Mouse (Mus musculus) embryonic facial prominence, embryonic 12.5 days (tissue): Measurements from ENCODE around the gene Ccdc8. TPM values are rescaled to one million over a fixed set of nuclear protein-coding genes. Genes with fewer than 3 reads are reported as not detected.

Experiments used
- ATAC-seq: fragments of 200-750 bp; cut with Nextera tagmentation; 2 replicates; pipeline ENCODE4 v1.8.0; 2017; ENCODE audit not compliant: insufficient number of reproducible peaks, insufficient read depth, low FRiP score, low TSS enrichment
- H3K27ac ChIP-seq: fragments of 300-500 bp; sonication (generic); 2 replicates; pipeline ENCODE4 v1.5.1; 2016; ENCODE audit warnings: mild to moderate bottlenecking
- H3K27me3 ChIP-seq: fragments of 300-500 bp; sonication (generic); 2 replicates; pipeline ENCODE4 v1.6.1; 2016; ENCODE audit warnings: mild to moderate bottlenecking, moderate library complexity
- H3K36me3 ChIP-seq: fragments of 300-500 bp; sonication (generic); 2 replicates; pipeline ENCODE4 v1.6.1; 2016; ENCODE audit warnings: mild to moderate bottlenecking
- H3K4me1 ChIP-seq: fragments of 300-500 bp; sonication (generic); 2 replicates; pipeline ENCODE4 v1.6.1; 2016
- H3K4me2 ChIP-seq: fragments of 300-500 bp; sonication (generic); replicated peaks from 2 replicates; pipeline ENCODE4 v1.6.1; 2016; ENCODE audit warnings: mild to moderate bottlenecking, moderate library complexity
- H3K4me3 ChIP-seq: fragments of 300-500 bp; sonication (generic); 2 replicates; pipeline ENCODE4 v1.5.1; 2016; ENCODE audit warnings: mild to moderate bottlenecking
- H3K9ac ChIP-seq: fragments of 300-500 bp; sonication (generic); 2 replicates; pipeline ENCODE4 v1.6.1; 2016; ENCODE audit warnings: mild to moderate bottlenecking, moderate library complexity
- H3K9me3 ChIP-seq: fragments of 300-500 bp; sonication (generic); 2 replicates; pipeline ENCODE4 v1.6.1; 2016; ENCODE audit warnings: mild to moderate bottlenecking, moderate library complexity
- WGBS: fragments of 180-500 bp; shearing (Covaris S2); methylation state at CpG from one replicate; pipeline ENCODE4 v1.1.7; 2016; 5-methylcytosine and 5-hydroxymethylcytosine counted together
- polyA plus RNA-seq: library from polyadenylated mRNA; unstranded; fragments of >200 nt; fragmentation: Nextera tagmentation; extraction: Ambion mirVana; gene quantifications from 2 replicates; pipeline ENCODE4 v1.2.1, GENCODE M21; 2016

Ccdc8 gene
- polyA plus RNA-seq, 1 experiment from 2014 or later, result 21.6 TPM

DNA sequence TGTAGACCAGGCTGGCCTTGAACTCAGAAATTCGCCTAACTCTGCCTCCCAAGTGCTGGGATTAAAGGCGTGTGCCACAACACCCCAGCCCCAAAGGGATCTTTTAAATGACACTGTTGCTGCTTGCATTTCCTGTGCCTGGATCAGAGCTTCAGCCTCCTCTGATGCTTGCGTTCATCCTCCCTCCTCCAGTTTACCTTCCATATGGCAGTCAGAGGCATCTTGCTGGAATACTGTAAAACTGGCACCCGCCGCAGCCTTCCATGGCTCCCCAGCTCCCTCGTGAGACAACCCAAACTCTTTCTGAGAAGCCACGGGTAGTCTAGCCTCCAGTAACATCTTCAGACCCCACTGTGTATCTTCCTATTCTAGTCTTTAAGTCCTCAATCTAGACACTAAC is 36.4 kb downstream of the Ccdc8 start:
- Histone ChIP-seq H3K4me3 (no peak overlapping the region), H3K4me2 (no peak overlapping the region), H3K4me1 (peaks cover 22% of the 10 kb centered on the region), H3K9me3 (no peaks in the 10 kb centered on the region), H3K27ac (no peak overlapping the region), H3K9ac (no peak overlapping the region), H3K27me3 (no peaks in the 10 kb centered on the region), H3K36me3 (peaks cover 22% of the 10 kb centered on the region)
- ATAC-seq, result no peak
- WGBS, result 74% methylated on average over 7 of the region's 7 CpGs

DNA sequence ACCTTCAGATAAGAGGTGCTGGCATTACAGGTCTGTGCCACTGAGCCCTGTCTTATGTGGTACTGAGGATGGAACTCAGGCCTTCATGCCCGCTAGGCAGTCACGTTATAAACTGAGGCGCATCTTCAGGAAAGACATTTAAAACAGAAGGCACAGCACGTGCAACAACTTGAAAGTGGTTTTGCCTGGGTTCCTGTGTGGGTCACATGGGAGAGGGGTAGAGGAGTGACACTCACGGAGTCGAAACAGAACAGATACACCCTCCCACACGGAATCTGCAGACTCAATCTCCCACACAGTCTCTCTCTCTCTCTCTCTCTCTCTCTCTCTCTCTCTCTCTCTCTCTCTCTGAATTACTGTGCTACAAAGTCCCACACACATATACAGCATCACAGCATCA is 37.7 kb downstream of the Ccdc8 start:
- Histone ChIP-seq H3K27ac (no peak overlapping the region), H3K27me3 (no peaks in the 10 kb centered on the region), H3K9ac (no peak overlapping the region), H3K4me3 (no peak overlapping the region), H3K9me3 (no peaks in the 10 kb centered on the region), H3K4me1 (peaks cover 19% of the 10 kb centered on the region), H3K4me2 (no peak overlapping the region), H3K36me3 (peaks cover 25% of the 10 kb centered on the region)
- 81% methylated on average over 7 of the region's 7 CpGs for WGBS
- no peak for ATAC-seq

DNA sequence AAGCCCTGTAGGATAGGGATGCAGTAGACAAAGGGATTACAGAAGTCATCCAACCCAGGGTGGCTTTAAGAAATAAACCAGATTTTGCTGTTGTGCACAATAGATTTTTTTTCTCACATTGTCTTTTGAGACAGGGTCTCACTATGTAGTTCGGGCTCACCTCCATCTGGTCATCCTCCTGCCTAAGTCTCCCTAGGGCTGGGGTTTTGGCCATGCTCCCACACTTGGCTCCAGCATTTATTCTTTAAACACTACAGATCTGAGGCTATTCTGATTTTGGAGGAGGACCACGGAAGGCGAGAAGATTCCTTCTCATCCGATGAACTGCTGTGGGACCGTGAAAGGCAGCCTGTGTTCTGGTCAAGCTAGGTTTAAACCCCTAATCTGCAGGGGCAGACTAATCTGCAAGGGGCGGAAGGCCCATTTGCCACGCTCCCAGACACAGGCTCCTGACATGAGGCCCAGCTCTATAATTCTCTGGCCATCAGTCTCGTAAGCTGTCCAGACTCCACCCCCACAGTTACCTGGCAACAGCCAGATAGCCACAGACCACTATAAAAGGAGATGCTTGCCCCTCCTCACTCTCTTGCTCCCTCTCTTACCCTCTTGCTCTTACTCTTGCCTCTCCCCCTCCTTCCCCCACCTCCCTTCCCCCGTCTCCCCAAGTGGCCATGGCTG is 45.6 kb downstream of the Ccdc8 start:
- H3K9ac ChIP-seq, result no peak overlapping the region
- H3K36me3 ChIP-seq, result peaks cover 77% of the 10 kb centered on the region
- H3K4me1 ChIP-seq, result no peaks in the 10 kb centered on the region
- H3K27ac ChIP-seq, result no peak overlapping the region
- H3K9me3 ChIP-seq, result no peaks in the 10 kb centered on the region
- no peak overlapping the region for H3K4me3 ChIP-seq
- no peak overlapping the region for H3K4me2 ChIP-seq
- 57% methylated on average over 9 of the region's 9 CpGs for WGBS
- no peak for ATAC-seq
- no peaks in the 10 kb centered on the region for H3K27me3 ChIP-seq

DNA sequence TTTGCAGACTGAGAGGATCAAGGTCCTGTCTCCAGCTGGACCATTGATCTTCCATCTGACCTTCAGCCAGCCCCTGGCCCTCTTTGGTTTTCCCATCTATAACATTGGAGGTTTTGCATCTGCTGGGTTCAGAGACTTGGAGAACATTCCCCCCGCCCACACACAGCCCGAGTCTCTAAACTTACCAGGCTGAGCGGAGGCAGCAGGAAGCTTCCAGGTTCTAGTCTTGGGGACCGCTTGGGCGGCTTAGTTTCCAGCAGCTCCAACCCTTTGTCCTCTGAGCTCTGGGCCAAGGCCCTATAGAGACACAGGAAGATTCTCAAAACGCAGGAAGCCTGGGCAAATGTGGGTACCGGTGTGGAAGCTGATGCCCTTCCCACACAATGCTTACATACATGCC is 46.9 kb downstream of the Ccdc8 start:
- no peak overlapping the region for H3K4me2 ChIP-seq
- no peak overlapping the region for H3K9ac ChIP-seq
- H3K36me3 ChIP-seq, result peaks cover 77% of the 10 kb centered on the region
- no peaks in the 10 kb centered on the region for H3K9me3 ChIP-seq
- H3K27ac ChIP-seq, result no peak overlapping the region
- no peaks in the 10 kb centered on the region for H3K27me3 ChIP-seq
- H3K4me1 ChIP-seq, result no peaks in the 10 kb centered on the region
- H3K4me3 ChIP-seq, result no peak overlapping the region
- WGBS, result 86% methylated on average over 7 of the region's 7 CpGs
- no peak for ATAC-seq

DNA sequence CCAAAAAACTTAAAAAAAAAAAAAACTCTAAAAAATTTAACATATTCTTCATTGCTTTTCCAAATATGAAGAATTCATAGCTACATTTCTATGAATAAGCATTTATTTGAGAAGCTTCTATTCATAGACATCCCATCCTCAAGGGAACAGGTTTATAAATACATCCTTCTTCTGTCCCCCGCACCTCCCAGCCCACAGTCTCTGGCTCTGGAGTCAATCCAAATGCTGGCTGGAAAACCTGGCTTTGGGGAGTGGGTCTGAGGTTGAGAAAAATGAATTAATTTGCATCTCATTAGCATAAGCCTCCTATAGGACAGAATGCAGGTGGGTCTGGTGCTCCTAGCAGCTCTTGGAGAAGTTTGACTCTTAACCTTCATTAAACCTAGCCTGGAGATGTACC is 53.2 kb downstream of the Ccdc8 start:
- Histone ChIP-seq H3K27ac (no peak overlapping the region), H3K4me3 (no peak overlapping the region), H3K9ac (no peak overlapping the region), H3K36me3 (peaks cover 65% of the 10 kb centered on the region), H3K27me3 (no peaks in the 10 kb centered on the region), H3K9me3 (no peaks in the 10 kb centered on the region), H3K4me1 (no peaks in the 10 kb centered on the region), H3K4me2 (no peak overlapping the region)
- 78% methylated on average over 1 of the region's 1 CpGs for WGBS
- ATAC-seq, result no peak

Other genes with a start within 250 kb of the Ccdc8 start
- gene Slc1a5, start 211.4 kb upstream of the Ccdc8 start, polyA plus RNA-seq, result 33.3 and 34.0 TPM in 2 replicates
- 149 and 152 TPM in 2 replicates for gene Strn4, start 176.8 kb upstream of the Ccdc8 start, polyA plus RNA-seq
- 31.4 and 33.6 TPM in 2 replicates for gene Fkrp, start 176.0 kb upstream of the Ccdc8 start, polyA plus RNA-seq
- gene Prkd2, start 149.8 kb upstream of the Ccdc8 start, polyA plus RNA-seq, result 15.3 and 16.8 TPM in 2 replicates
- 13.4 and 14.6 TPM in 2 replicates for gene Dact3, start 117.4 kb upstream of the Ccdc8 start, polyA plus RNA-seq
- 21.5 and 22.7 TPM in 2 replicates for gene Gng8, start 100.9 kb upstream of the Ccdc8 start, polyA plus RNA-seq
- gene Ptgir, start 86.2 kb upstream of the Ccdc8 start, polyA plus RNA-seq, result 1.7 and 2.2 TPM in 2 replicates
- gene Calm3, start 68.6 kb upstream of the Ccdc8 start, polyA plus RNA-seq, result 123 and 134 TPM in 2 replicates
- 15.9 and 16.6 TPM in 2 replicates for gene Pnmal2, start 48.0 kb upstream of the Ccdc8 start, polyA plus RNA-seq
- gene Pnmal1, start 33.0 kb upstream of the Ccdc8 start, polyA plus RNA-seq, result 2.8 and 3.6 TPM in 2 replicates
- 0.36 and 0.41 TPM in 2 replicates for gene Gm42372, start 9.6 kb upstream of the Ccdc8 start, polyA plus RNA-seq
- gene Ppp5c, start 35.2 kb downstream of the Ccdc8 start, polyA plus RNA-seq, result 110 TPM in 2 replicates
- gene Hif3a, start 69.7 kb downstream of the Ccdc8 start, polyA plus RNA-seq, result 10.7 and 13.0 TPM in 2 replicates
- 0.13 and 0.14 TPM in 2 replicates for gene Psg16, start 81.3 kb downstream of the Ccdc8 start, polyA plus RNA-seq
- not detected in 2 replicates for gene Ceacam3, start 157.6 kb downstream of the Ccdc8 start, polyA plus RNA-seq
- gene Psg29, start 210.8 kb downstream of the Ccdc8 start, polyA plus RNA-seq, result not detected in 2 replicates